Mouse (Mus musculus): ENCODE data around the gene Rasgef1b. TPM values are rescaled to one million over a fixed set of nuclear protein-coding genes. Genes with fewer than 3 reads are reported as not detected.
"Not testable (repeated sequence)": the region's sequence is repeated elsewhere in the genome, so short reads cannot be mapped to it uniquely, and the experiment has no call there.

Gene Rasgef1b
- polyA plus RNA-seq, 1 experiment from 2014 or later = 7.8 TPM

DNA sequence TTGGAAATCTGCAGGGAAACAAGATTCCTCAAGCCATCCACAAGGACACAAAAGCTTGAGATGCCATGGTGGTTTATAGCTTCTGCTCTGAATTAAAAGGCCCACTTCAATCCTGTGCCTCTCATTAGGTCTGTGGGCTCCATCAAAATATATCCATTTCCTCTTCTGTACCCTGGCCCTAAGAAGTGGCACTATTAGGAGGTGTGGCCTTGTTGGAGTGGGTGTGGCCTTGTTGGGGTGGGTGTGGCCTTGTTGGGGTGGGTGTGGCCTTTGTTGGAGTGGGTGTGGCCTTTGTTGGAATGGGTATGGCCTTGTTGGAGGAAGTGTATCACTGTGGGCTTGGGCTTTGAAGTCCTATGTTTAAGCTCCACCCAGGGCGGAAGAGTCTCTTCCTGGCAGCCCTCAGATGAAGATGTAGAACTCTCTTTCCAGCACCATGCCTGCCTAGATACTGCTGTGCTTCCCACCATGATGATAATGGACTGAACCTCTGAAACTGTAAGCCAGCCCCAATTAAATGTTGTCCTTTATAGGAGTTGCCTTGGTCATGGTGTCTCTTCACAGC lies 512.2 kb downstream of the Rasgef1b start:
- not testable (repeated sequence) for H3K27me3 ChIP-seq (ENCODE audit: insufficient read depth, low read length); H3K9ac ChIP-seq (replicated peaks; ENCODE audit: low read length); H3K4me2 ChIP-seq (replicated peaks; ENCODE audit: low read depth, low read length); H3K9me3 ChIP-seq (ENCODE audit: low read length); H3K4me1 ChIP-seq (ENCODE audit: insufficient read depth, low read length); H3K27ac ChIP-seq (ENCODE audit: low read length); H3K4me3 ChIP-seq (ENCODE audit: low read length); ATAC-seq (ENCODE audit: low FRiP score, low TSS enrichment)
- 91% methylated on average over 1 of the region's 1 CpGs for WGBS
- H3K36me3 ChIP-seq (ENCODE audit: insufficient read depth, low read length) = peaks cover 25% of the 10 kb centered on the region

DNA sequence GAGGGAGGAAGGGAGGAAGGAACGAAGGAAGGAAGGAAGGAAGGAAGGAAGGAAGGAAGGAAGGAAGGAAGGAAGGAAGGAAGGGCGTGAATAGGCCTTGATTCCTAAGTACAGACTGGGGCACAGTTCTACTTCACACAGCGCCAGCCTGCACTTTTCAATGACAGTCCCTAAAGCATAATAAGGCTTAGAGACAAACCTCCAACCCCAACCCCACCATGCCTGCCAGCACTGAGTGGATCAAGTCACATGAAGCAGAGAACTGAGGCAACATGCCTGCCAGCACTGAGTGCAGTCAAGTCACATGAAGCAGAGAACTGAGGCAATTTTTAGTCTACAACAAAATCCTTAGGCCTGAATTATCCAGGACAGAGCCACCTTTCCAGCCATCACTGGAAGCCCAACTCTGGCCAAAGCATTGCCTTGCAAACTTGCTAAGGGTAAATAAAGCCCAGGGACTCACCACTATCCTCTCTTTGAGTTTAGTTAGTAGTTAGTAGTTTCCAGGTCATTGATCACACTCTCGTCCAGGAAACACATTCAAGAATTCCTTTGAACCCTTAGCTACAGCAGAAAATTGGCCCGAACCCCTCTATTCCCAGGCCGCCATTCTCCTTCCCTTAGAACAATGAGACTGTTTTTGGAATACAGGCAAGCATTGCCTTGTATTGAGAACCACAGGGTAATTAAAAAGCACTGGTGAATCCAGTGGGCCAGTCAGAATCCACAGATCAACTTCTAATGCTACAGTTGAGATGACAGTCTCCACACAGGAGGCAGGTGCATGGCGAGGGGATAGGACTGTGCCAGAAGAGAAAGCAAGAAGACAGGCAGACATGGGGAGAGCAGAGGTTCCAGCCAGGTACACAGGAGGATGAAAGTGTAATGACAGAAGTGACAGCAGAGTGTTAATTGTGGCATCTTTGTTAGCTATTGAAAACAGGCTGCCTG lies 513.4 kb downstream of the Rasgef1b start:
- no peak for ATAC-seq (ENCODE audit: low FRiP score, low TSS enrichment)

DNA sequence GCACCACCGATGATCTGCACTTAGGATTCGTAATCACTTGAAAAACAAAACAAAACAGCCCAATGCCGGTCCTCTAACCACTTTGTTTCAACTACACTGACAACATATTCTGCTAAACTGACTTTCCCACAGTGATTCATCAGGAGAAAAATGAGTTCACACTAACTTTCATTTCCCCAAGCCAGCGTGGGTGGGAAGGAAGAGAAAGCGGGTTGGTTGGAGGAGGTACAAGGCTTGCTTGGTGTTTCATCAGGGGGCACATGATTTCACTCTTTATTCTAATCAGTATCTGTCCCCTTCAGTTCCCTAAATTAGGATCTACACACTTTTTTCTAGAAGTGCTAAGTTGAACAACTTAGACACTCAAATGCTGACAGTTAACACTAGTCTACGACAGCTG lies 514.5 kb downstream of the Rasgef1b start:
- Histone ChIP-seq H3K4me1 (ENCODE audit: insufficient read depth, low read length) (no peaks in the 10 kb centered on the region), H3K27ac (ENCODE audit: low read length) (no peak overlapping the region), H3K9me3 (ENCODE audit: low read length) (no peaks in the 10 kb centered on the region), H3K4me2 (replicated peaks; ENCODE audit: low read depth, low read length) (no peak overlapping the region), H3K4me3 (ENCODE audit: low read length) (no peak overlapping the region), H3K36me3 (ENCODE audit: insufficient read depth, low read length) (peaks cover 13% of the 10 kb centered on the region; the same call in 1 of the 2 replicates), H3K9ac (replicated peaks; ENCODE audit: low read length) (no peak overlapping the region), H3K27me3 (ENCODE audit: insufficient read depth, low read length) (no peaks in the 10 kb centered on the region)
- 84% methylated on average over 6 of the region's 6 CpGs for WGBS
- ATAC-seq (ENCODE audit: low FRiP score, low TSS enrichment) = no peak

More for the DNA sequence above, 513.4 kb downstream of the Rasgef1b start:
- no peak overlapping the region for H3K4me2 ChIP-seq (replicated peaks; ENCODE audit: low read depth, low read length)
- no peaks in the 10 kb centered on the region for H3K9me3 ChIP-seq (ENCODE audit: low read length)
- H3K4me3 ChIP-seq (ENCODE audit: low read length) = no peak overlapping the region
- peaks cover 13% of the 10 kb centered on the region for H3K36me3 ChIP-seq (ENCODE audit: insufficient read depth, low read length)
- WGBS = 67% methylated on average over 7 of the region's 7 CpGs
- no peaks in the 10 kb centered on the region for H3K27me3 ChIP-seq (ENCODE audit: insufficient read depth, low read length)
- H3K9ac ChIP-seq (replicated peaks; ENCODE audit: low read length) = no peak overlapping the region
- no peaks in the 10 kb centered on the region for H3K4me1 ChIP-seq (ENCODE audit: insufficient read depth, low read length)
- H3K27ac ChIP-seq (ENCODE audit: low read length) = no peak overlapping the region

DNA sequence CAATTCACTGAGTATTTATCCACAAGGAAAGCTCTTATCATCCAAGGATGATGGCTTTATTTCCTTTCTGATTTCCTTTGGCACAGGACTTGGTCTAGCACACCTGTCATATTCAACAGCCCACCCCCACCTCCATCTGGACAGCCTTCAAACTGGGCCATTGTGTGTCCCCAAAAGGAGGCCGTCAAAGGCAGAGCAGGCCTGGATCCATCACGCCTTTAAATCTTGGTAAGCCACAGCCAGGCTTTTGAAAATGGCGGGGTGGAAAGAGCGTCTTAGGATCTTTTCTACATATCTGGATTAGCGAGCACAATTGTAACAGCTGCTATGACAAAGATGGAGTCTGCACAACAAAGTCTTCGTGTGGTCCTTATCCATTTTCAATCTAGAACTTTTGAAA lies 515.7 kb downstream of the Rasgef1b start:
- ATAC-seq (ENCODE audit: low FRiP score, low TSS enrichment) = no peak
- H3K36me3 ChIP-seq (ENCODE audit: insufficient read depth, low read length) = peaks cover 13% of the 10 kb centered on the region; the same call in 1 of the 2 replicates
- H3K27ac ChIP-seq (ENCODE audit: low read length) = no peak overlapping the region
- no peak overlapping the region for H3K4me2 ChIP-seq (replicated peaks; ENCODE audit: low read depth, low read length)
- H3K4me1 ChIP-seq (ENCODE audit: insufficient read depth, low read length) = no peaks in the 10 kb centered on the region
- H3K4me3 ChIP-seq (ENCODE audit: low read length) = no peak overlapping the region
- H3K27me3 ChIP-seq (ENCODE audit: insufficient read depth, low read length) = no peaks in the 10 kb centered on the region
- 88% methylated on average over 6 of the region's 6 CpGs for WGBS
- H3K9ac ChIP-seq (replicated peaks; ENCODE audit: low read length) = no peak overlapping the region
- H3K9me3 ChIP-seq (ENCODE audit: low read length) = no peaks in the 10 kb centered on the region

DNA sequence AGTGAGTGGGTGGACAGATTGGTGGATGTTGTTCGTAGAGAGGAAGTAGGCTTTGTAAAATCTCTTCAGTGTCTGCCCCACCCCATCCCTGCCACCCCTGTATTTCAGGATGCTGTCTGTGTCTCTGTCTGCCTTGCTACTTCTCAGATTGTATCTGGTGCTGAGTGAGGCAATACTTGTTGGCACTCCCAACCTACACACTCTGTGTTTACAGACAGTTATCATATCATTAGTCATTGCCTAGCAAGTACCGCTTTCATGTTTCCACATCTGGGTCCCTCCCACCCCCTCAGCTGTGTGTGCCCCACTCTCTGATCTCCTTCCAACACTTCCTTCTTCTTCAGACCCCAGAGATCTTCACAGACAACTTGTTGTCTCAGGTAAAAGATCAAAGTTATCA lies 525.4 kb downstream of the Rasgef1b start:
- Histone ChIP-seq H3K36me3 (ENCODE audit: insufficient read depth, low read length) (no peaks in the 10 kb centered on the region), H3K27me3 (ENCODE audit: insufficient read depth, low read length) (peaks cover 8% of the 10 kb centered on the region), H3K4me3 (ENCODE audit: low read length) (no peak overlapping the region), H3K27ac (ENCODE audit: low read length) (no peak overlapping the region), H3K9ac (replicated peaks; ENCODE audit: low read length) (no peak overlapping the region), H3K4me1 (ENCODE audit: insufficient read depth, low read length) (no peaks in the 10 kb centered on the region), H3K4me2 (replicated peaks; ENCODE audit: low read depth, low read length) (no peak overlapping the region), H3K9me3 (ENCODE audit: low read length) (0 out of 2 replicates have a peak, but pooled peaks cover 4% of the 10 kb centered on the region)
- whole genome bisulfite sequencing = 63% methylated on average over 2 of the region's 2 CpGs
- ATAC-seq (ENCODE audit: low FRiP score, low TSS enrichment) = no peak

DNA sequence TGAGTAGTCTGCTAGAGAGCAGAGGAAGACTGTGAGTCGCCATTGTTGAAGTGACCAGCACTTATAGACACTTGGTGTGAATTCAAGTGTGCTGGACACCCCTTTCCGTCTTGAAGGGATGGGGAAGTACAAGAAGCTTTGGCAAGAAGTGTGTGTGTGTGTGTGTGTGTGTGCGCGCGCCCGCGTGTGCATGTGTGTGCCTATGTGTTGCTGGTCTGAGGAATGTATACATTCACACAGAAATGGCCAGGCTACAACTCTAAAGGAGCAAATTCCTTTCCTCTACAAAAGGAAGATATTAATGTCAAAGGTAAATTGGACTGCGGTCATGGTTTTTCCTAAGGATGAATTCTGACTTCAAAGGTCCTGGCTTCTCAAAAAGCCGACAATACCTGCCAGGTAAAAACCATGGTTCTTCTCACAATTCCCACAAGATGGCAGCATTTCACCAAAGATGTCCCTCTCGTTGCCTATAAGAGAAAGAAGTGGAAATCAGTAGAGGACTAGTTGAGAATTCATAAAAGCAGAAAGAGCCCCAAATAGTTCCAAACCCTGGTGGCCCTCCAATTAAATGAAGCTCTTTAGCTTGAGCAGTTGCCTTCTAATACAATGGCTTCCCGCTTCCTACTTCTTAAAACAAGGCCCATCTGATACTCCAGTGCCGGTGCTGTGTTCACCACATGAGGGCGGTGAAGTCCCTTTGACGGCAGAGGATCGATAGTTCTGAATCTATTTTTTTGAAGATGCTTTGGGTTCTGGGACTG lies 526.6 kb downstream of the Rasgef1b start:
- no peak overlapping the region for H3K9ac ChIP-seq (replicated peaks; ENCODE audit: low read length)
- H3K9me3 ChIP-seq (ENCODE audit: low read length) = 0 out of 2 replicates have a peak, but pooled peaks cover 4% of the 10 kb centered on the region
- no peaks in the 10 kb centered on the region for H3K4me1 ChIP-seq (ENCODE audit: insufficient read depth, low read length)
- H3K4me2 ChIP-seq (replicated peaks; ENCODE audit: low read depth, low read length) = peak overlapping the region; percentile 43
- peak overlapping the region; percentile 15; the same call in 1 of the 2 replicates for H3K4me3 ChIP-seq (ENCODE audit: low read length)
- no peaks in the 10 kb centered on the region for H3K36me3 ChIP-seq (ENCODE audit: insufficient read depth, low read length)
- 56% methylated on average over 15 of the region's 15 CpGs for WGBS
- no peak overlapping the region for H3K27ac ChIP-seq (ENCODE audit: low read length)
- ATAC-seq (ENCODE audit: low FRiP score, low TSS enrichment) = no peak
- peaks cover 8% of the 10 kb centered on the region for H3K27me3 ChIP-seq (ENCODE audit: insufficient read depth, low read length)

DNA sequence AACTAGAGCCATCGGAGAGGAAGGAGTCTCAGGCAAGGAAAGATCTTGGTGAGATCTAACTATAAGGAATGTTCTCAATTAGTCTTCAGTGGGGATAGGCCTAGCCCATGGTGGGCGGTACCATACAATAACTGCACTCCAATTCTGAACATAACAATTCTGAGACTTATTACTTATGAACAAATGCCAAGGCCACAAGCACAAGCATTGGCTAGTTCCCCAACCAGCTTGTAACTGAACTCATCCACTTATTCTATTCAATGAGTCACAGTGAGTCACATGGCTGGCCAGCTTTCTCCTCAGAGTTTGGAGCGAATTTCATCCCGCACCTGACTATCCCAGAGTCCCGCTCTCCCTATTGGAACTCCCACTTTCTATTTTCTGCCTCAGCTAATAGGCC lies 533.4 kb downstream of the Rasgef1b start:
- Histone ChIP-seq H3K4me2 (replicated peaks; ENCODE audit: low read depth, low read length) (no peak overlapping the region), H3K9ac (replicated peaks; ENCODE audit: low read length) (no peak overlapping the region), H3K4me3 (ENCODE audit: low read length) (no peak overlapping the region), H3K27me3 (ENCODE audit: insufficient read depth, low read length) (no peaks in the 10 kb centered on the region), H3K4me1 (ENCODE audit: insufficient read depth, low read length) (peaks cover 8% of the 10 kb centered on the region), H3K9me3 (ENCODE audit: low read length) (0 out of 2 replicates have a peak, but pooled peaks cover 1% of the 10 kb centered on the region), H3K27ac (ENCODE audit: low read length) (no peak overlapping the region), H3K36me3 (ENCODE audit: insufficient read depth, low read length) (no peaks in the 10 kb centered on the region)
- ATAC-seq (ENCODE audit: low FRiP score, low TSS enrichment) = no peak
- WGBS = 89% methylated on average over 5 of the region's 5 CpGs

DNA sequence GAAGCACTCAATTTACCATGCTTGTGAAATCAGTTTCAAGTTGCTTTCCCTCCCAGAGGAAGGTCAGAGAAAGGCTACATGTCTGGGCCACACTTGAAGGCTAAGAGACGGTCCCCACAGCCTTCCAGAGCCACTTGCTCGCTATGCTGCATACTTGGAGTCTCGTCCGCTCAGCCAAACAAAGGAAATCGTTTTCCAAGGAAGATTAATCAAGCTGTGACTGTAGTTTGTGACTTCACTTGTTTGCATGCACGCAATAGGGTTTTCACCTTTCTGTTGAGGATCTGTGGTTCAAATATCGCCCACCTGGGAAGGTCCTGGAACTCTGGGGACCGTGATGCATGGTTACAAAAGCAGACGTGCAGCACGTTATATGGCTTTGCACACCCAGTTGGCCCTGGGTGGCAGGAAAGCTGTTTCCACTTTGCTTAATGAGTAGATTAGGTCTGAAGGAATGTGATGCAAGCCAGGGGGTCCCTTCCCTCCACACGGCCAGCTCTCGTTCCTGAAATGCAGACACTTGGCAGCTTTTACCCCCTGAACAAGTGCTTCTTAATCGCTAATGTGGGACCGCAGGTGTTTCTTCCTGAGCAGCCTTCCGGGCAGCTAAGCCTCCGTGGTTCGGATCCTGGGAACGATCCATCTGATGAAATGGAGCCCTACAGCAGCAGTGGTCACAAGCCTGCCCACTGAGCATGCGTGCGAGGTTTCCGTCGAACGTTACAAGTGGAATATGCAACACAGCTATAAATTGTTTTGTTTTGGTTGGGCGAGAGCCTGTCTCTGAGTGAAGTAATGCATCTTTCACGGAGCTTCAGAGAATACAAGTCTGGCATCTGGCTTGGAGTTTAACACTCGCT lies 537.7 kb downstream of the Rasgef1b start:
- Histone ChIP-seq H3K4me3 (ENCODE audit: low read length) (peak overlapping the region; percentile 10), H3K9ac (replicated peaks; ENCODE audit: low read length) (no peak overlapping the region), H3K27me3 (ENCODE audit: insufficient read depth, low read length) (no peaks in the 10 kb centered on the region), H3K4me2 (replicated peaks; ENCODE audit: low read depth, low read length) (peak overlapping the region; percentile 40), H3K27ac (ENCODE audit: low read length) (no peak overlapping the region), H3K36me3 (ENCODE audit: insufficient read depth, low read length) (no peaks in the 10 kb centered on the region), H3K9me3 (ENCODE audit: low read length) (no peaks in the 10 kb centered on the region), H3K4me1 (ENCODE audit: insufficient read depth, low read length) (peaks cover 8% of the 10 kb centered on the region)
- ATAC-seq (ENCODE audit: low FRiP score, low TSS enrichment) = peak; percentile 49; the same call in 1 of the 2 replicates
- WGBS = 29% methylated on average over 26 of the region's 26 CpGs

DNA sequence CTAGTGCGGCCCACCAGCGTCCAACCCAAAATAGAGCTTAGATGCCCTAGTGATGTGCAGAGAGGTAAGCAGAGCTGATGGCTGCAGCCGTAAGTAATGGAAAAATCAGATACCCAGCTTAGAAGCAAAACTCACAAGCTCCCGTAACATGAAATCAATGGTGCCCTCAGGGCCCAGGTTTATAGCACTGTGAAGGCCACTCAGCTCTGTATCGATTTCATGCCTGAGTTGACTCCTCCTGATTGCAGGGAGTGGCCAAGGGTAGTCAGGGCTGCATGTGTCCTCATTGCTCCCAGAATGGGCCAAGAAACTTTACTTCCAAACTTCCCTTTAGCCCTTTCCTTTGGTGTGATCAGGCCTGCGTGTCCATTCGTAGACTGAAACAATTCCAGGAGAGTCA lies 545.2 kb downstream of the Rasgef1b start:
- H3K9ac ChIP-seq (replicated peaks; ENCODE audit: low read length) = no peak overlapping the region
- no peaks in the 10 kb centered on the region for H3K27me3 ChIP-seq (ENCODE audit: insufficient read depth, low read length)
- H3K9me3 ChIP-seq (ENCODE audit: low read length) = peaks cover 11% of the 10 kb centered on the region
- WGBS = 61% methylated on average over 7 of the region's 7 CpGs
- H3K4me1 ChIP-seq (ENCODE audit: insufficient read depth, low read length) = 0 out of 2 replicates have a peak, but pooled peaks cover 5% of the 10 kb centered on the region
- ATAC-seq (ENCODE audit: low FRiP score, low TSS enrichment) = peak; percentile 63; the same call in 1 of the 2 replicates
- no peak overlapping the region for H3K27ac ChIP-seq (ENCODE audit: low read length)
- H3K4me2 ChIP-seq (replicated peaks; ENCODE audit: low read depth, low read length) = no peak overlapping the region
- H3K36me3 ChIP-seq (ENCODE audit: insufficient read depth, low read length) = no peaks in the 10 kb centered on the region
- H3K4me3 ChIP-seq (ENCODE audit: low read length) = no peak overlapping the region
